Mouse (Mus musculus): ENCODE measurements around the gene E030018B13Rik. TPM values are rescaled to one million over a fixed set of nuclear protein-coding genes. Genes with fewer than 3 reads are reported as not detected.

E030018B13Rik gene
- total RNA-seq, 1 experiment from 2014 or later = not detected

- ATAC-seq (replicated peaks; ENCODE audit: low read depth, poor library complexity, severe bottlenecking) = peak; percentile 67
Measured at GRCm38 (mm10) chr7:63956138-63956823, 39.6 kb downstream of the E030018B13Rik start.

GRCm38 (mm10) chr7:63956981-63957713, 40.5 kb downstream of the E030018B13Rik start:
- ATAC-seq (replicated peaks; ENCODE audit: low read depth, poor library complexity, severe bottlenecking) = no peak

DNA sequence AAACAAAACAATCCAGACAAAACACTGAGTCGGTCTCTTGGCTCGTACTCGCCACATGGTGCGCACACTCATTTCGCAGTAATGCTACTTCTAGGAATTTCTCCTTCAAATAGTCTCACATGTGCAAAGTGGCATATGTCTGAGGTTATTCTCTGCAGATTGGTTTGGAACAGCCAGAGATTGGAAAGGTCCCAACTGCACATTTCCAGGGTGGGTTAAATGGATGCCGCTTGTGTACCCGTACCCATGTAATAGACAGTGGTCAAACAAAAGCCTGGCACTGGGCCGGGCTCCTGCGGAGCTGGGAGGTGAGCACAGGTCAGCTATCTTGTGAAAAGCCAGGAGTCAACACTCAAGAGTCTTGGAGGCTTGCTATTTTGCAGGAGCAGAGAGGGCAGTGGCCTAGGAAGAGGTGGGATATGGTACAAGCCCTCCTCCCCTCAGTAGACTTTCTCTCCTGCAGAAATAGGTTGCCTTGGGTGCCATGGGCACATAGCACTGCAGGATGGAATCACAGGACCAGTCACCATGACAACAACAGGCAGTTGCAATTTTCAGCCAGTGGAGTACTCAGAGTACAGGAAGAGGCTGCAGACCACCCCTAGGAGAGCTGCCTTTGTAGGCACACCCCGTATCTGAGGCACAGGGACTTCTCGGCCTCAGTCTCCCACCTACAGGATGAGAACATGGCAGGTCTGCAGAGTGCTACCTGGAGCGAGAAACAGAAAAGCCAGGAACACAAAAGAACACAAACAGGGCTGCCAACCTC, 41.4 kb downstream of the E030018B13Rik start:
- no peak for ATAC-seq (replicated peaks; ENCODE audit: low read depth, poor library complexity, severe bottlenecking)

GRCm38 (mm10) chr7:63963632-63964031, 47.0 kb downstream of the E030018B13Rik start:
- no peak for ATAC-seq (replicated peaks; ENCODE audit: low read depth, poor library complexity, severe bottlenecking)

DNA sequence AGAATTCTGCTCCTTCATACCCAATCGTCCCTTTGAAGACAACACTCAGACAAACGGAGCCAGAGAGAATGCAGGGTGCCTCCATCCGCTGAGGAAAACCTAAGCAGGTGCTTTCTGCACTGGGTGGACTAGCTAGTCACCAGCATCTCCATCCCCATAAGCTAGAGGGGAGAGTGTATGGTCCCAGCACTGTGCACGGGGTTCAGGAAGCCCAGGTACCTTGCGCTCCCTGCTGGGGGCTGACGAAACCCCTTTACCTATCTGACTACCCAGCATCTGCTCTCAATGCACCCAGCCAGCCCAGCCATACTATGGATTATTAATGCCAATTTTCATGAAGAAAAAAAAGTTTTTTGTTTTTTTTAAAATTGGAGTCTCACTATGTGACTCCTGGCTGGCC, 47.5 kb downstream of the E030018B13Rik start:
- ATAC-seq (replicated peaks; ENCODE audit: low read depth, poor library complexity, severe bottlenecking) = no peak

- ATAC-seq (replicated peaks; ENCODE audit: low read depth, poor library complexity, severe bottlenecking) = peak; percentile 75
Measured at GRCm38 (mm10) chr7:63965135-63965534, 48.5 kb downstream of the E030018B13Rik start.

- ATAC-seq (replicated peaks; ENCODE audit: low read depth, poor library complexity, severe bottlenecking) = peak; percentile 64
Measured at GRCm38 (mm10) chr7:63965635-63966418, 49.2 kb downstream of the E030018B13Rik start.

GRCm38 (mm10) chr7:63969941-63970340, 53.3 kb downstream of the E030018B13Rik start:
- no peak for ATAC-seq (replicated peaks; ENCODE audit: low read depth, poor library complexity, severe bottlenecking)

Other genes with a start within 250 kb of the E030018B13Rik start
- 16.4 and 20.1 TPM in 2 replicates for gene Klf13, start 22.1 kb downstream of the E030018B13Rik start, total RNA-seq (2017)
- 0.18 TPM in 1 of 2 replicates, not detected in the other for gene Trpm1, start 237.0 kb downstream of the E030018B13Rik start, total RNA-seq (2017)

All from common myeloid progenitor, adult 5-6 weeks (primary cell).